Mouse (Mus musculus) thymus, postnatal 36 days (tissue): ENCODE measurements around the gene Olfr951.

Experiments
- DNase-seq, 2 experiments: peaks; one replicate each; pipeline ENCODE4 v3.0.0; 2022; ENCODE audit warnings: mixed read lengths in 2 of 2

Gene Olfr951

GRCm38 (mm10) chr9:39387110-39387509 is at the start of gene Olfr951:
TSS of gene Olfr951 (plus strand) at chr9:39387410.
- DNase-seq: no peak

- no peak for DNase-seq
Observed at GRCm38 (mm10) chr9:39427048-39427447, 39.8 kb downstream of the Olfr951 start, which contains the start of gene Olfr952. TSS of gene Olfr952 (minus strand) at chr9:39427148.
